Mouse (Mus musculus) embryonic facial prominence, embryonic 13.5 days (tissue): Measurements from ENCODE around the gene Gm525. TPM values are rescaled to one million over a fixed set of nuclear protein-coding genes. Genes with fewer than 3 reads are reported as not detected.
"Not testable (repeated sequence)": the region's sequence is repeated elsewhere in the genome, so short reads cannot be mapped to it uniquely, and the experiment has no call there.

Source experiments
- ATAC-seq: fragments of 200-750 bp; cut with Nextera tagmentation; 2 replicates; pipeline ENCODE4 v1.8.0; 2017; ENCODE audit warnings: low read depth; ENCODE audit not compliant: insufficient number of reproducible peaks, insufficient read depth, low FRiP score, low TSS enrichment
- H3K27ac ChIP-seq: fragments of 300-500 bp; sonication (generic); 2 replicates; pipeline ENCODE4 v1.5.1; 2015; ENCODE audit warnings: moderate library complexity, mild to moderate bottlenecking, inconsistent platforms
- H3K27me3 ChIP-seq: fragments of 300-500 bp; sonication (generic); 2 replicates; pipeline ENCODE4 v1.6.1; 2015; ENCODE audit warnings: mild to moderate bottlenecking, inconsistent platforms
- H3K36me3 ChIP-seq: fragments of 300-500 bp; sonication (generic); 2 replicates; pipeline ENCODE4 v1.6.1; 2015; ENCODE audit warnings: mild to moderate bottlenecking, inconsistent platforms
- H3K4me1 ChIP-seq: fragments of 300-500 bp; sonication (generic); 2 replicates; pipeline ENCODE4 v1.6.1; 2015; ENCODE audit warnings: inconsistent platforms
- H3K4me2 ChIP-seq: fragments of 300-500 bp; sonication (generic); 2 replicates; pipeline ENCODE4 v1.6.1; 2015; ENCODE audit warnings: moderate library complexity, mild to moderate bottlenecking, inconsistent platforms
- H3K4me3 ChIP-seq: fragments of 300-500 bp; sonication (generic); 2 replicates; pipeline ENCODE4 v1.5.1; 2015; ENCODE audit warnings: mild to moderate bottlenecking, inconsistent platforms
- H3K9ac ChIP-seq: fragments of 300-500 bp; sonication (generic); 2 replicates; pipeline ENCODE4 v1.6.1; 2015; ENCODE audit warnings: mild to moderate bottlenecking, inconsistent platforms
- H3K9me3 ChIP-seq: fragments of 300-500 bp; sonication (generic); 2 replicates; pipeline ENCODE4 v1.6.1; 2016; ENCODE audit warnings: inconsistent platforms
- WGBS: fragments of 180-500 bp; shearing (Covaris S2); methylation state at CpG from one replicate; pipeline ENCODE4 v1.1.7; 2015; ENCODE audit warnings: mixed read lengths; 5-methylcytosine and 5-hydroxymethylcytosine counted together
- polyA plus RNA-seq: library from polyadenylated mRNA; unstranded; fragments of >200 nt; fragmentation: Nextera tagmentation; extraction: Ambion mirVana; gene quantifications from 2 replicates; pipeline ENCODE4 v1.2.1, GENCODE M21; 2015

The Gm525 gene
- polyA plus RNA-seq, 1 experiment from 2014 or later = 2.0 TPM

DNA sequence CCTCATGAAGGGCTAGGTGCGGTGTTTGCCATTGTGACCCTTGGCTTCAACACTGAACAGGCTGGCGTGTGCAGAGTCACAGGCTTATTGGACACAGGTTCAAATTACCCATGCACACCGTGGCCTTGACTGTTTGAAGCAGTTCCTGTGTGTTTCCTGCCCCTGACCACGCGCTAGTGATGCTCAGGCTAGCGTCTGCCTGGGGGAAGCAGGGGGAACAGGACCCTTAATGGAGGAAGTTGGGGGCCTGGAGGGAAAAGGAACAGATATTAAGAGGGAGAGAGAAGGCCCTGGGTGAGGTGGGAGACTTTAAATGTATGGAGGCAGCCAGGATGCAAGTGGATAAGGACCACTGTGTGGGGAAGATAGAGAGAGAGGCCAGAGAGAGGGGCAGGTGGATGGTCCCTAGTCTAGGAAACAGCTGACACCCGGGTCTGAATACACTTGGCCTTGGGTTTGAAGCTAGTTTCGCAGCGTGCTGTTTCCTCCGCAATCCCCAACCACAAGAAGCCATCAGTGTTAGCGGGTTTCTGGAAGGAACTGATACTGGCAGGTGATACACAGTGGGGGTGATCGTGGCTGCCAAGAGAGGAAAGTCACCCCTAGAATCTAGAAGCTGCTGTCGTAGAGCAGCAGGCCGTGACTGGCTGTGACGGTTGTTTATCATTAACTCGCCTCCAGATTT is 5.5 kb downstream of the Gm525 start:
- WGBS = 76% methylated on average over 16 of the region's 16 CpGs
- H3K4me2 ChIP-seq = no peak overlapping the region
- H3K9ac ChIP-seq = no peak overlapping the region
- H3K27ac ChIP-seq = no peak overlapping the region
- H3K4me1 ChIP-seq = no peaks in the 10 kb centered on the region
- H3K4me3 ChIP-seq = no peak overlapping the region
- H3K36me3 ChIP-seq = no peaks in the 10 kb centered on the region
- H3K27me3 ChIP-seq = no peaks in the 10 kb centered on the region
- H3K9me3 ChIP-seq = no peaks in the 10 kb centered on the region
- no peak for ATAC-seq

DNA sequence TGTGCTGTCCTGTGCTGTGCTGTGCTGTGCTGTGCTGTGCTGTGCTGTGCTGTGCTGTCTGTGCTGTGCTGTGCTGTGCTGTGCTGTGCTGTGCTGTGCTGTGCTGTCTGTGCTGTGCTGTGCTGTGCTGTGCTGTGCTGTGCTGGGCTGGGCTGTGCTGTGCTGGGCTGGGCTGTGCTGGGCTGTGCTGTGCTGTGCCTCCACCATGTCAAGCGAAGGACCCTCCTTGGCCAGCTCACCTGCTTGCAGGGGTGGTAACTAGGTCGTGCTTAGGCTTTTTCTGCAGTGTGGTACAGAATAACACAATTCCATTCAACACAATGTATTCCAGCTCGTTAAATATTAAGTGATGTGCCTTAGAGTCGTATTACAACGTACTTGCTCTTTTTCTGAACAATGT is 8.3 kb downstream of the Gm525 start:
- ATAC-seq, H3K9me3 ChIP-seq, H3K9ac ChIP-seq, H3K27ac ChIP-seq, H3K36me3 ChIP-seq, H3K27me3 ChIP-seq, H3K4me1 ChIP-seq, H3K4me3 ChIP-seq, H3K4me2 ChIP-seq: not testable (repeated sequence)
- 55% methylated on average over 5 of the region's 5 CpGs for WGBS

DNA sequence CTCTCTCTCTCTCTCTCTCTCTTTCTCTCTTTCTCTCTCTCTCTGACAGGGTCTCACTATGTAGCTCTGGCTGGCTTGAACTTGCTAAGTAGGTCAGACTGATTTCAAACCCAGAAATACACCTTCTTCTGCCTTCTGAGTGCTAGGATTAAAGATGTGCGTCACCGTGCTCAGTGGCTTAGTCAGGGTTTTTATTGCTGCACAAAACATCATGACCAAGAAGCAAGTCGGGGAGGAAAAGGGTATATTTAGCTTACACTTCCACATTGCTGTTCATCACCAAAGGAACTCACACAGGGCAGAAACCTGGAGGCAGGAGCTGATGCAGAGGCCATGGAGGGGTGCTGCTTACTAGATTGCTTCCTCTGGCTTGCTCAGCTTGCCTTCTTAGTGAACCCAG is 9.1 kb downstream of the Gm525 start:
- ATAC-seq, H3K4me1 ChIP-seq, H3K36me3 ChIP-seq, H3K9ac ChIP-seq, H3K4me2 ChIP-seq, H3K27me3 ChIP-seq, H3K4me3 ChIP-seq, H3K27ac ChIP-seq, H3K9me3 ChIP-seq: not testable (repeated sequence)
- WGBS = 78% methylated on average over 3 of the region's 3 CpGs

DNA sequence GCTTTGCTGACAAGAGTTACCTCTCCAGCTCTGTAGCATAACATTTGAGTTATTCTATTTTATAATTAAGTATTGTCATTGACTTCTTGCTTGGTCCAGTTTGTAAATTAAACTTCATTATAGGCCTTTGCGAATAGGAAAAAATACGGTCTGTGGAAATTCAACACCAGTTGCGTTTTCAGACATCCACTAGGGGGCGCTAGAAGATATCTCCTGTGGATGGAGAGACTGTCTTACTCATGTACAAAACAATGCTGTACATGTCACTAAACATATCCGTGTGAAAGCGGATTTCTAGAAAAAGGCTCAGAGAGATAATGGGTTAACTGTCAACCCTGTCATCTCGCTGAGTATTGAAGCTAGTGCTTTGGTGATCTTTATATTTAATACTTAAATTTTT is 11.0 kb downstream of the Gm525 start:
- no peak overlapping the region for H3K4me3 ChIP-seq
- ATAC-seq = no peak
- no peak overlapping the region for H3K4me2 ChIP-seq
- no peaks in the 10 kb centered on the region for H3K36me3 ChIP-seq
- no peaks in the 10 kb centered on the region for H3K27me3 ChIP-seq
- no peak overlapping the region for H3K9ac ChIP-seq
- H3K27ac ChIP-seq = no peak overlapping the region
- no peaks in the 10 kb centered on the region for H3K9me3 ChIP-seq
- WGBS = 34% methylated on average over 7 of the region's 7 CpGs
- no peaks in the 10 kb centered on the region for H3K4me1 ChIP-seq

DNA sequence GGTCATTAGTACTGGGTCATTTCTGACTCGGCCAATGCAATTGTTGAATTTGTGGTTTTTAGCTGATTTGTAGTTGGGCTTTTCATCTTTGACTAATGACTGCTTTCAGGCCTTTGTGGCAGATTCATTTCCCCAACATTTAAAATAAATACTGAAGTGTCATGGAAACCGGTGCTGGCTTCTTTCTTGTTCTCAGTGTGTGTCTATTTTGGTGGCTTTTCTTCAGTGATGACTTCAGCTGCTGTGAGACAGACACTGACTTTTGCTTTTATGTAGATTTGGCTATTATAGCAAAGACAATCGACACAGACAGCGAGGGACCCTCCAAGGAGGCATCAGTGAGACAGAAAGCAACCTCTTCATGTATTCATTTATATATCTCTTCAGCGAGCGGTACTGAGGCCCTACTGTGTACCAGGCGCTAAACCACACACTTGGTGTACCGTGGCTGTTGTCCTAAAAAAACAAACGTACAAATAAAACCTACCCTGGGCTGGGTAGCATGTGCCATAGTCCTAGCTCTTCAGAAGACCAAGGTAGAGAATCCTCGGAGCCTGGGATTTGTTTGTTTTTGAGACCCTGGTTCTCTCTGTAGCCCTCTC is 12.7 kb downstream of the Gm525 start:
- Histone ChIP-seq H3K9me3 (no peaks in the 10 kb centered on the region), H3K27ac (no peak overlapping the region), H3K27me3 (no peaks in the 10 kb centered on the region), H3K4me3 (no peak overlapping the region), H3K4me2 (no peak overlapping the region), H3K36me3 (no peaks in the 10 kb centered on the region), H3K4me1 (no peaks in the 10 kb centered on the region), H3K9ac (no peak overlapping the region)
- WGBS = 79% methylated on average over 10 of the region's 10 CpGs
- ATAC-seq = no peak

DNA sequence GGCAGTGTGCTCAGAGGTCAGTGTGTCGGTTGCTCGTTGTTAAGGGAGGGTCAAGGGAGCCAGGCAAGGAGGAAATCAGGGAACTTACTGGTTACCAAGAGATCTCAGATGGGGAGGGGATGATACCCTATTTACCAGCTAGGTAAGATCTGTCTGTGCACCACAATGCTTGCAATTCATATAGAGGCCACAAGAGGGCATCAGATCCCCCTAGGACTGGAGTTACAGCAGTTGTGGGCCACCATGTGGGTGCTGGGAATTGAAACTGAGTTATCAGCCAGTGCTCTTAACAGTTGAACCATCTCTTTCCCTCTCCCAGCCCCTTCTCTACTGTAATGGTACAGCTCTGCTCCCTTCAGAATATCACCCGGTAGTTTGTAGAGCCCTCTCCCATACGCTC is 15.1 kb downstream of the Gm525 start:
- Histone ChIP-seq H3K27ac (no peak overlapping the region), H3K9ac (no peak overlapping the region), H3K4me2 (no peak overlapping the region), H3K4me1 (no peaks in the 10 kb centered on the region), H3K27me3 (no peaks in the 10 kb centered on the region), H3K9me3 (no peaks in the 10 kb centered on the region), H3K4me3 (no peak overlapping the region), H3K36me3 (no peaks in the 10 kb centered on the region)
- WGBS = 92% methylated on average over 4 of the region's 4 CpGs
- ATAC-seq = no peak

DNA sequence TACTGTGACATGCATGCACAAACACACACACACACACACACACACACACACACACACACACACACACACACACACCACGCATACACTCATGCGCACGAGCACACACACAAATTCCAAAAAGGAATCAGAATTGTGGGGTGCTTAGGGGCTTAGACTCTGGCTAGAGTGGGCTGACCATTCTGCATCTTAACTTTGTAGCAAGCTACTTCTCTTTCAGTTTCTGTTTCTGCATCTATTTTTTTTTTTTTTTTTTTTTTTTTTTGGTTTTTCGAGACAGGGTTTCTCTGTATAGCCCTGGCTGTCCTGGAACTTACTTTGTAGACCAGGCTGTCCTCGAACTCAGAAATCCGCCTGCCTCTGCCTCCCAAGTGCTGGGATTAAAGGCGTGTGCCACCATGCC is 16.7 kb downstream of the Gm525 start:
- H3K36me3 ChIP-seq, H3K27ac ChIP-seq, H3K4me1 ChIP-seq, H3K9me3 ChIP-seq, H3K9ac ChIP-seq, H3K4me3 ChIP-seq, H3K4me2 ChIP-seq, H3K27me3 ChIP-seq, ATAC-seq: not testable (repeated sequence)
- 91% methylated on average over 7 of the region's 7 CpGs for whole genome bisulfite sequencing

DNA sequence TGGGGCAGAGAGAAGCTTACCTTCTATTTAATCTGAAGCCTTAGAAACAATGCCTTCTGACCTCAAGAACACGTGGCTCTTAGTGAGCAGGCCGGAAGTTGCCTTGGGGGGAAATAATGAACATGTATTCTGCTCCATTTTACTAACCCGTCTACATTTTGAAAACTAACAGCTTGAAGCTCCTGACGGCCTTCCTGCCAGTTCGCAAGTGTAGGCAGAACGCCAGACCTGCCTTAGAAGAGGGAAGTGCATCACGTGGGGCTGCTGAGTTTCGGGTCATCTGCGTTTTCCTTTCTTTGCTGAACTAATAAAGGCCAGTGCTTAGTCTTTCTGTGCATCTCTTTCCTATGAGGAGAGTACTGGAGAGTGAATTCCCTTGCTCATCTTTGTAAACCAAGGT is 19.1 kb downstream of the Gm525 start:
- H3K9me3 ChIP-seq = no peaks in the 10 kb centered on the region
- H3K4me1 ChIP-seq = no peaks in the 10 kb centered on the region
- H3K4me2 ChIP-seq = no peak overlapping the region
- no peak for ATAC-seq
- no peak overlapping the region for H3K27ac ChIP-seq
- no peaks in the 10 kb centered on the region for H3K36me3 ChIP-seq
- no peaks in the 10 kb centered on the region for H3K27me3 ChIP-seq
- no peak overlapping the region for H3K4me3 ChIP-seq
- WGBS = 78% methylated on average over 9 of the region's 9 CpGs
- no peak overlapping the region for H3K9ac ChIP-seq

DNA sequence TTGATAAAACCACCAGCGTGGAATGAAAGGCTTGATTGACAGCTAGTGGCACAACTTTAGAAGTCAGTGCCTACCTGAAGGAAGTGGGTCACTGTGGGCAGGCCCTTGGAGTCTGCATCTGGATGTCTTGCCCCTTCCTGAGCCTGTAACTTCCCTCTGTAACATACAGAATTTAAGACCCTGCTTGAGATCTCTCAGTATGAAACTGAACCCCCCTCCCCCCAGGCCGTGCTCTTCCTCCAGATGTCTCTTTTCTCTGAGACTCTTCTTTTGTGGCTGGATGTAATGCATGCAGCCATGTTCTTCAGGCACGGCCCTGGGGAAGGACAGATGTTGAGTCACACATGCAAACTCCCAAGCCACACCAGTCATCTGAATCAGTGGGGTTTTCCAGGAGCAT is 21.7 kb downstream of the Gm525 start:
- Histone ChIP-seq H3K4me2 (no peak overlapping the region), H3K4me1 (0 out of 2 replicates have a peak, but pooled peaks cover under 1% of the 10 kb centered on the region), H3K27ac (no peak overlapping the region), H3K9ac (no peak overlapping the region), H3K27me3 (no peaks in the 10 kb centered on the region), H3K9me3 (no peaks in the 10 kb centered on the region), H3K4me3 (no peak overlapping the region), H3K36me3 (no peaks in the 10 kb centered on the region)
- ATAC-seq = no peak
- WGBS = 67% methylated on average over 3 of the region's 3 CpGs

DNA sequence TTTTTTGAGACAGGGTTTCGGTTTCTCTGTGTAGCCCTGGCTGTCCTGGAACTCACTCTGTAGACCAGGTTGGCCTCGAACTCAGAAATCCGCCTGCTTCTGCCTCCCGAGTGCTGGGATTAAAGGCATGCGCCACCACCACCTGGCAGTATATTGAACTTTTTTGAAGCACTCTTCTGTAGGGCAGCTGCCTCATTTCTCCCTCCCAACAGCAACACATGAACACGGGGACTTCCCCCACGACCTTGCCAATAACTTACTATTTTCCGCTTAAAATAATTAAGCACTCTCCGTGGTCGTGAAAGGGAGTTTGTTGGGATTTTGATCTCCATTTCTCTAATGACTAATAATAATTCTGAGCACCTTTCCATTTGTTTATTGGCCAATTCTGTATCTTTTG is 23.7 kb downstream of the Gm525 start:
- not testable (repeated sequence) for H3K27me3 ChIP-seq, H3K9ac ChIP-seq, H3K9me3 ChIP-seq, ATAC-seq, H3K4me3 ChIP-seq, H3K4me2 ChIP-seq, H3K36me3 ChIP-seq, H3K27ac ChIP-seq
- peaks cover 12% of the 10 kb centered on the region for H3K4me1 ChIP-seq
- 90% methylated on average over 10 of the region's 10 CpGs for WGBS

DNA sequence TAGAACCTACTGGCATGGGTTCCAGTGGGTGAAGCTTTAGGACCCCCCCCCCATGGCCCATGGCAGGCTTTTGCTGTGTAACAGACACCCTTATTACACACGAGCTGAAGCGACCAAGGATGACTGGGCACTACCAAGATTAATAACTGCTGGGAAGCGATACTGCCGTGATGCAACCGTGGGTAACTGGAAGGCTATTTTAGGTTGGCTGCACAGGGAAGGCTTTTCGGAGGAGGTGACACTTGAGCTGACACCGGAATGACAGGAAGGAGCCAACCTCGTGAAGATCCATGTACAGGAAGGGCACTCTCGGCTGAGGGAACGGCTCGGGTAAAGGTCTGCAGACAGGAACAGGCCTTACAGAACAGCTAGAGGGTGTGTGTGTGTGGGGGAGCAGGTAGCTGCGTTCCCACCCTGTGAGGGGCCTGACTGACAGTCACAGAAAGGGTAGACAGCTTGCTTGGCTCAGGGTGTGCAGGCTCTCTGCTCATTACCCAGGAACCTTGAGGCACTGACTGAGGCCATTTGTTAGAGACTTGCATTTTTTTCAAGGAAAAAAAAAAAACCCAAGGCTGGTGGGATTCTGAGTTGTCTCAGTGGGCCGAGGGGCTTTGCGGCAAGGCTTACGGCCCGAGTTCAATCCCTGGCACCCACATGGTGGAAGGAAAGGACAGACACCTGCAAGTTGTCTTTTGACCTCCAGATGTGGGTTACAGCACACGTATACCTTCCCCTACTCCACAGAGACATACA is 24.6 kb downstream of the Gm525 start:
- no peak overlapping the region for H3K4me3 ChIP-seq
- H3K4me2 ChIP-seq = no peak overlapping the region
- H3K9me3 ChIP-seq = no peaks in the 10 kb centered on the region
- peaks cover 12% of the 10 kb centered on the region for H3K4me1 ChIP-seq
- no peak overlapping the region for H3K27ac ChIP-seq
- no peak for ATAC-seq
- WGBS = 70% methylated on average over 17 of the region's 17 CpGs
- no peak overlapping the region for H3K9ac ChIP-seq
- H3K27me3 ChIP-seq = 0 out of 2 replicates have a peak, but pooled peaks cover 3% of the 10 kb centered on the region
- H3K36me3 ChIP-seq = no peaks in the 10 kb centered on the region

DNA sequence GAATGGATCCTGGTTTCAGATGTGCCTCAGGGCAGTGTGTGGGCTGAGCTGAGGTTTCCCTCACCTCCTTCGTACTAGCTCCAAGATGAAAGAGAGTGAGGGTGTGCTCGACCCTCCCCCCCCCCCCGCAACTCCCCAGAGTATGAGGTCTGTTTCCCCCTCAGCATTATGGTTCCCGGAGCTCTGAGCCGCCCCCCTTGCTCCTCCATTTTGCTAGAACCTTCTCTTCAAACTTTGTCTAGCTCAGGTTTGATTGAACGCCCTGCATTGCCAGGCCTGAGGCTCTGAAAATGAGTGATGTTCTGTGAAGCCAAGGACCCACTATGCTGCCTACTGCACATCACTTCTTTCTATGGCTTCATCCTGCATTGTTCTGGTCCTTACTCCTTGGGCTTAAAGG is 25.3 kb downstream of the Gm525 start:
- Histone ChIP-seq H3K4me3 (no peak overlapping the region), H3K27me3 (0 out of 2 replicates have a peak, but pooled peaks cover 3% of the 10 kb centered on the region), H3K36me3 (no peaks in the 10 kb centered on the region), H3K9ac (no peak overlapping the region), H3K9me3 (no peaks in the 10 kb centered on the region), H3K4me2 (no peak overlapping the region), H3K4me1 (peaks cover 12% of the 10 kb centered on the region), H3K27ac (no peak overlapping the region)
- WGBS = 43% methylated on average over 6 of the region's 6 CpGs
- ATAC-seq = no peak
